Mouse (Mus musculus) spleen, postnatal 14 days (tissue): ENCODE measurements at regions not wholly inside any gene's neighbourhood (a gene's known extent, or its start where the extent isn't known, plus 50 kb on each side); places are given as distances from the start of the nearest gene placed in this dataset.

Experiments used
- DNase-seq, 2 experiments: peaks; one replicate each; pipeline ENCODE4 v3.0.0; 2021 to 2022; ENCODE audit warnings: low spot score in 2 of 2

GRCm38 (mm10) chr6:140368354-140369069 lies 55.3 kb upstream of the Plekha5 start:
- no peak for DNase-seq

- no peak for DNase-seq
Measured at GRCm38 (mm10) chr6:140367303-140367702, 56.6 kb upstream of the Plekha5 start.

GRCm38 (mm10) chr6:140366791-140367190 lies 57.1 kb upstream of the Plekha5 start:
- no peak for DNase-seq

GRCm38 (mm10) chr6:140360996-140361395 lies 62.9 kb upstream of the Plekha5 start:
- DNase-seq = no peak

GRCm38 (mm10) chr6:140357901-140358300 lies 66.0 kb upstream of the Plekha5 start:
- no peak for DNase-seq

GRCm38 (mm10) chr6:140357300-140357699 lies 66.6 kb upstream of the Plekha5 start:
- no peak for DNase-seq

- no peak for DNase-seq
Measured at GRCm38 (mm10) chr6:140354082-140354481, 69.8 kb upstream of the Plekha5 start.

GRCm38 (mm10) chr6:140353610-140354009 lies 70.2 kb upstream of the Plekha5 start:
- no peak for DNase-seq

- DNase-seq = no peak
Measured at GRCm38 (mm10) chr6:140351365-140352095, 72.3 kb upstream of the Plekha5 start.

GRCm38 (mm10) chr6:140348578-140348977 lies 75.3 kb upstream of the Plekha5 start:
- no peak for DNase-seq

GRCm38 (mm10) chr6:140346929-140347328 lies 76.9 kb upstream of the Plekha5 start:
- DNase-seq = no peak

GRCm38 (mm10) chr6:140343638-140344037 lies 80.2 kb upstream of the Plekha5 start:
- DNase-seq = no peak

GRCm38 (mm10) chr6:140342881-140343280 lies 81.0 kb upstream of the Plekha5 start:
- no peak for DNase-seq

GRCm38 (mm10) chr6:140339731-140340130 lies 84.1 kb upstream of the Plekha5 start:
- DNase-seq = no peak

GRCm38 (mm10) chr6:140337897-140338749 lies 85.7 kb upstream of the Plekha5 start:
- DNase-seq = no peak

GRCm38 (mm10) chr6:140337083-140337491 lies 86.8 kb upstream of the Plekha5 start:
- DNase-seq = no peak

GRCm38 (mm10) chr6:140336414-140336941 lies 87.4 kb upstream of the Plekha5 start:
- no peak for DNase-seq

- no peak for DNase-seq
Measured at GRCm38 (mm10) chr6:140333397-140333796, 90.5 kb upstream of the Plekha5 start.

GRCm38 (mm10) chr6:140308641-140309040 lies 115.2 kb upstream of the Plekha5 start:
- DNase-seq = no peak

- no peak for DNase-seq
Measured at GRCm38 (mm10) chr6:140306811-140307558, 116.9 kb upstream of the Plekha5 start.

- no peak for DNase-seq
Measured at GRCm38 (mm10) chr6:140304105-140304504, 119.7 kb upstream of the Plekha5 start.
